Mouse (Mus musculus) lung, embryonic 14.5 days (tissue): ENCODE measurements around the gene Trim16. TPM values are rescaled to one million over a fixed set of nuclear protein-coding genes. Genes with fewer than 3 reads are reported as not detected.

Source experiments
- ATAC-seq: fragments of 200-750 bp; cut with Nextera tagmentation; 2 replicates; pipeline ENCODE4 v1.8.0; 2017; ENCODE audit warnings: mild to moderate bottlenecking, moderate TSS enrichment, moderate library complexity; ENCODE audit not compliant: insufficient read depth
- DNase-seq: peaks from one replicate; pipeline ENCODE4 v3.0.0-alpha.2; 2015
- H3K27ac ChIP-seq: fragments of 300-500 bp; sonication (generic); 2 replicates; pipeline ENCODE4 v1.5.1; 2014; ENCODE audit warnings: low read depth, mild to moderate bottlenecking, moderate library complexity
- H3K27me3 ChIP-seq: fragments of 300-500 bp; sonication (generic); 2 replicates; pipeline ENCODE4 v1.6.1; 2014; ENCODE audit warnings: low read length, control low read depth; ENCODE audit not compliant: insufficient read depth
- H3K36me3 ChIP-seq: fragments of 300-500 bp; sonication (generic); 2 replicates; pipeline ENCODE4 v1.6.1; 2014; ENCODE audit warnings: control low read depth; ENCODE audit not compliant: insufficient read depth
- H3K4me1 ChIP-seq: fragments of 300-500 bp; sonication (generic); 2 replicates; pipeline ENCODE4 v1.6.1; 2014; ENCODE audit warnings: antibody characterized with exemption, control low read depth; ENCODE audit not compliant: insufficient read depth
- H3K4me2 ChIP-seq: fragments of 300-500 bp; sonication (generic); 2 replicates; pipeline ENCODE4 v1.6.1; 2014; ENCODE audit warnings: mild to moderate bottlenecking
- H3K4me3 ChIP-seq: fragments of 300-500 bp; sonication (generic); 2 replicates; pipeline ENCODE4 v1.5.1; 2014; ENCODE audit warnings: low read depth, low read length
- H3K9ac ChIP-seq: fragments of 300-500 bp; sonication (generic); 2 replicates; pipeline ENCODE4 v1.6.1; 2014
- H3K9me3 ChIP-seq: fragments of 300-500 bp; sonication (generic); 2 replicates; pipeline ENCODE4 v1.6.1; 2016; ENCODE audit warnings: low read depth, low read length, control low read depth
- CTCF ChIP-seq: IDR thresholded peaks from 2 replicates; pipeline ENCODE4 v1.5.1; 2016; ENCODE audit warnings: antibody characterized with exemption, low read depth
- WGBS: fragments of 180-500 bp; shearing (Covaris S2); extraction: QIAGEN DNeasy Blood & Tissue Kit; methylation state at CpG from one replicate; pipeline ENCODE4 v1.1.7; 2014; 5-methylcytosine and 5-hydroxymethylcytosine counted together
- polyA plus RNA-seq: library from polyadenylated mRNA; unstranded; fragments of >200 nt; fragmentation: Nextera tagmentation; extraction: Ambion mirVana; gene quantifications from 2 replicates; pipeline ENCODE4 v1.2.1, GENCODE M21; 2014

Trim16 gene
- polyA plus RNA-seq, 1 experiment from 2014 or later, result 18.0 TPM

DNA sequence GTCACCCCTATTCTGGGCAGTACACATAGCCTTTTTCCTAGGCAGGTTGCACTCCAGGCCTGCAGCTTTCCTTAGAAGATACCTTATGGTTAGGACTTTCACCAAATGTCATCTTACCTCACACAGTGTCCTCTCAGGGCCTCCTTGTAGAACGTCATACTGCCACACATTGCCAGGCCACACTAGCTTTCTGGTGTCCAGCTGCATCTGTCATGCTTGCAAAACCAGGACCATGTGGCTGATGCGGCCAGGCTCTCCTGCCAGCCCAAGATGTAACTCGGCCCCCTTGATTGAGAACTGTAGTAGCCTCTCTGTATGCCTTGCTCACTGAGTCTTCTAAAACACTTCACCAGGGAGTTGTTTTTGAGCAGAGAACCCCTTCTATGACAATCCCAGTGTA lies 7.9 kb downstream of the Trim16 start:
- no peak overlapping the region for H3K27ac ChIP-seq
- no peak for TF ChIP-seq CTCF
- no peak overlapping the region for H3K4me2 ChIP-seq
- 70% methylated on average over 3 of the region's 3 CpGs for WGBS
- H3K9ac ChIP-seq, result no peak overlapping the region
- peaks cover 7% of the 10 kb centered on the region; the same call in 1 of the 2 replicates for H3K36me3 ChIP-seq
- H3K9me3 ChIP-seq, result no peaks in the 10 kb centered on the region
- no peaks in the 10 kb centered on the region for H3K4me1 ChIP-seq
- ATAC-seq, result no peak
- DNase-seq, result no peak
- H3K27me3 ChIP-seq, result no peaks in the 10 kb centered on the region
- H3K4me3 ChIP-seq, result no peak overlapping the region

DNA sequence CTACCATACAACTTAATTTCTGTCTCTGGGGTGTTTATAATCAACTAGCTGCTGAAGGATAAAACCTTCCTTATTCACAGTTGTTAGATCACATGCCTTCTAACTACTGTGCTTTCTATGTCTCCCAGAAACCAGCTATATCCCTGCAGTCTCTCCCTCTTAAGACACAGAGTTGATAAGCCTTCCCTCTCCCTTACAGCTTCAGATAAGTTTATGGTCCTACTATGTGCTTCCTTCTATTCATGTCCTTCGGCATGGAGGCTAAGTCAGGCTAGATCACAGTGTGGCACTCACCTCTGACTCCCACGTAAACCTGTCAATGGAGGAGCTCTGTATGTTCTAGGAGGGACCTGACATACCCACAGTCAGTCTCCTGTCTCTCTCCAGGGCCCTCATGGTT lies 10.4 kb downstream of the Trim16 start:
- H3K9ac ChIP-seq, result no peak overlapping the region
- no peak overlapping the region for H3K4me3 ChIP-seq
- no peak overlapping the region for H3K4me2 ChIP-seq
- DNase-seq (no peak), ATAC-seq (no peak)
- H3K27me3 ChIP-seq, result no peaks in the 10 kb centered on the region
- no peaks in the 10 kb centered on the region for H3K4me1 ChIP-seq
- 76% methylated on average over 2 of the region's 2 CpGs for WGBS
- H3K27ac ChIP-seq, result no peak overlapping the region
- H3K36me3 ChIP-seq, result peaks cover 7% of the 10 kb centered on the region; the same call in 1 of the 2 replicates
- no peak for TF ChIP-seq CTCF
- H3K9me3 ChIP-seq, result no peaks in the 10 kb centered on the region

DNA sequence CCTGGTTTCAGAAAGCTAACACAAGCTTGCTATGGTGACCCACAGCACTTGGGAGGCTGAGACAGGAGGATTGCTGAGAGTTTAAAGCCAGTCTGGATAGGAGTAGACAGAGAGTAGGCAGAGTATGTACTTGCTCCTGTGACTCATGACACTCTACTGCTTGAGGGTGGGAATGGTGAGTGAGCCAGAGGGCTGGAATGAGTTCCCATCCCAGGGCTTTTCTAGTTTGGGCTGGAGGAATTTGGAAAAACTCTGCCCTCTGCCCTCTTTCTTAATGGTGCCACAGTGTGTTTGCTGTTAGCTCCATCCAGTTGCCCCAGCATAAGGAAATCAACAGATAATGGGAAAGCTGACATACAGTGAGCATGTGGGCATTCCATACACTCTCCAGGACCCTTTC lies 11.9 kb downstream of the Trim16 start:
- no peak overlapping the region for H3K4me3 ChIP-seq
- no peak overlapping the region for H3K9ac ChIP-seq
- H3K36me3 ChIP-seq, result peaks cover 7% of the 10 kb centered on the region; the same call in 1 of the 2 replicates
- no peak overlapping the region for H3K4me2 ChIP-seq
- ATAC-seq, result no peak
- no peak for TF ChIP-seq CTCF
- no peak overlapping the region for H3K27ac ChIP-seq
- no peaks in the 10 kb centered on the region for H3K9me3 ChIP-seq
- no peaks in the 10 kb centered on the region for H3K4me1 ChIP-seq
- DNase-seq, result no peak
- H3K27me3 ChIP-seq, result no peaks in the 10 kb centered on the region

DNA sequence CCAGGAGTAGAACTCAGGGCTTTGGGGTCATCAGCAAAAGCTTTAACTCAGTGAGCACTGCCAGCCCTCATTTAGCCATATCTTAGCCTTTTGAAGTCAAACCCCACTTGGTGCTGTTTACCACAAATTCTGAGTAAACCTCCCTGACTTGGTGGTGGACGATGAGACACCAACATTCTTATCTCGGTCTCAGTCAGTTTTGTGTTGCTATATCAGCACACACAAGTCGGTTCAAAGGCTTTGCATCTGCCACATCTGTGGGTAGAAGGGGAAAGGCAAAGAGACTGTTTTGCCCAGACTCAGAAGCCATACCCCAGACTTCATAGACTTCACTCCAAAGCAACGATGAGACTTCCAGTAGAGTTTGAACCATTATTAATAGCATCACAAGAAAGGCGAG lies 24.5 kb downstream of the Trim16 start:
- no peak for ATAC-seq
- no peaks in the 10 kb centered on the region for H3K4me1 ChIP-seq
- H3K9ac ChIP-seq, result no peak overlapping the region
- no peak overlapping the region for H3K4me2 ChIP-seq
- TF ChIP-seq CTCF, result no peak
- DNase-seq, result no peak
- H3K9me3 ChIP-seq, result no peaks in the 10 kb centered on the region
- WGBS, result 68% methylated on average over 5 of the region's 5 CpGs
- no peaks in the 10 kb centered on the region for H3K36me3 ChIP-seq
- H3K27me3 ChIP-seq, result no peaks in the 10 kb centered on the region
- H3K4me3 ChIP-seq, result no peak overlapping the region
- no peak overlapping the region for H3K27ac ChIP-seq

DNA sequence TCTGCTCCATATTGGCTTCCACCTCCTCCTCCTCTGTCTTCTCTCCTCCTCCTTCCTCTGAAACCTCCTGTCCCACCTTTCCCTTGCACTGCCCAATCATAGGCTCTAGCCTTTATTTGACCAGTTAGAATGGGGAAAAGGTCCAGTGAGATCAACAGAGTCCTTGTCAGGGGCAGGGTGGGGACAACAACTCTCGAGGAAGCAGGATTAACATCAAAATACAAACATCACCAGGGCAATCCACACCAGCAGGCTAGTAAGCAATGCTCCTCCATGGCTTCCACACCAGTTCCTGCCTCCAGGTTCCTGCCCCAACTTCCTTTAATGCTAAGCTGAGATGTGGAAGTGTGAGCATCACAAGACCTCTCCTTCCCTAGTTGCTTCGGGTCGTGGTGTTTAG lies 25.7 kb downstream of the Trim16 start:
- Histone ChIP-seq H3K27ac (no peak overlapping the region), H3K27me3 (no peaks in the 10 kb centered on the region), H3K4me3 (no peak overlapping the region), H3K9ac (no peak overlapping the region), H3K36me3 (no peaks in the 10 kb centered on the region), H3K9me3 (no peaks in the 10 kb centered on the region), H3K4me2 (no peak overlapping the region), H3K4me1 (no peaks in the 10 kb centered on the region)
- 65% methylated on average over 3 of the region's 3 CpGs for WGBS
- no peak for TF ChIP-seq CTCF
- no peak for ATAC-seq
- DNase-seq, result no peak

DNA sequence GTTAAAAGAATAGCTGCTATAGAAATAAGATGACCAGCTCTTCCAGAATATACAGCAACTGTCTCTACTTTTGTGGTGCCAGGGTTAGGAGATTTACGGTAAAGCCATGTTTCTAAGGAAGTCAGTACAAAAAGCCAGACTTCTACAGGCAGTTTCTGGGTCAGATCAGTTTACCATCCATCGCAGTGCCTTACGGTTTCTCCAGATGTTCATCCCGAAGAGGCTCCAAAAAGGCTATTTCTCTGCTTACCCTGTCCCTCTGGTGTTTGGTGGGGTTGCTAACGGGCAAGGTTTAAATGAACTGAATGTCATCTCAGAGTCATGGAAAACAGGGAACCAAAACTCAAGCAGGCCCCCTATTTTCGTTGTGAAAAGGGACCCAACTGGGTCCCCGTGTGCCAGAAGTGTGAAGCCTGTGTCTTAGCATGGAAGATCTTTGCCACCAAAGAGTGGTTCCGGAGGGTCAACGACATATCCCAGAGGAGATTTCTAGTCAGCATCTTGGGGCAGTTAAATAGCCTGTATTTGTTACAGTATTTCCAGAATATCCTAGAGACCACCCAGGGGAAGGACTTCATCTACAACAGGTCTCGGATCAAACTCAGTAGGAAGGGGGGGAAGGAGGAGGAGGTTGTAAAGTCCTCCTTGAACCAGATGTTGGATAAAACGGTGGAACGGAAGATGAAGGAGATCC lies 27.1 kb downstream of the Trim16 start, which contains the start of gene Fbxw10:
TSS of gene Fbxw10 (plus strand) at position 109 of the 694 bp plus-strand sequence.
- 20% methylated on average over 12 of the region's 12 CpGs for WGBS
- DNase-seq (peak; percentile 82), ATAC-seq (no peak)
- H3K4me2 ChIP-seq, result peak within 1 kb of the TSS; percentile 41
- TF ChIP-seq CTCF, result no peak
- no peaks in the 10 kb centered on the region for H3K36me3 ChIP-seq
- no peaks in the 10 kb centered on the region for H3K4me1 ChIP-seq
- H3K9ac ChIP-seq, result peak within 1 kb of the TSS; percentile 10; the same call in 1 of the 2 replicates
- H3K4me3 ChIP-seq, result no peak within 1 kb of the TSS
- no peaks in the 10 kb centered on the region for H3K27me3 ChIP-seq
- no peaks in the 10 kb centered on the region for H3K9me3 ChIP-seq
- no peak within 1 kb of the TSS for H3K27ac ChIP-seq

DNA sequence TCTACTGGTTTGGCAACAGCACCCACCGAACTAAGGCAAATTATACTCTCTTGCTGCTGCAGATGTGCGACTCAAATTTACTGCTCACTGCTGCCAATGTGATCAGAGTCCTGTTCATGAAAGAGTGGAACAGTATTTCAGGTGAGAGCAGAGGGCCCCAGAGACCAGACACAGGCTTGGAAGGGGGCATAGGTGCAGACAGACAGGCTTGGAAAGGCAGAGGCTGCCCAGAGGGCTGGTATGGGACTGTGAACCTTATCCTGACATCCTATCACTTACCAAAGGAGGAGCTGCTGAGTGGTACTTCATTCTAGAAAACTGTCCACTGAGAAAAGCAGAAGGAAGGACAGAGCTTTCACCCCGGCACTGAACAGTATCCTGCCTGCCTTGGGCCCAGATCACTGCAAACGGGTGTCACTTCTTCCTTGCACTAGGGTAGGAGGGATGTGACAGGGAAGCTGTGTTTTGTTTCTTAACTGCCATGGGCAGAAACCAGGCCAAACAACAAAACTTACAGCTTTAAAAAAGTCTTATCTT lies 27.7 kb downstream of the Trim16 start:
- 39% methylated on average over 4 of the region's 4 CpGs for WGBS

More for the DNA sequence above, 27.7 kb downstream of the Trim16 start:
- Histone ChIP-seq H3K4me3 (no peak overlapping the region), H3K27ac (no peak overlapping the region), H3K36me3 (no peaks in the 10 kb centered on the region), H3K9me3 (no peaks in the 10 kb centered on the region), H3K27me3 (no peaks in the 10 kb centered on the region), H3K4me1 (no peaks in the 10 kb centered on the region), H3K4me2 (no peak overlapping the region), H3K9ac (no peak overlapping the region)
- no peak for TF ChIP-seq CTCF
- DNase-seq (peak; percentile 4), ATAC-seq (no peak)
